Mouse (Mus musculus): ENCODE data around the gene Stk17b. TPM values are rescaled to one million over a fixed set of nuclear protein-coding genes. Genes with fewer than 3 reads are reported as not detected.
A peak's percentile ranks its signal among the peaks of the same experiment; 100 is the strongest.

Stk17b gene
- total RNA-seq (2012; rRNA removed) = 5.9 and 10.7 TPM in 2 replicates

GRCm38 (mm10) chr1:53784721-53785418, at the start of gene Stk17b:
Stk17b (minus strand) TSS chr1:53785224.
- H3K9ac ChIP-seq (ENCODE audit: insufficient read depth, low read depth, low read length, poor library complexity, severe bottlenecking) = peak within 1 kb of the TSS; percentile 92
- TF ChIP-seq CHD2 (IDR thresholded peaks at IDR 0.05; ENCODE audit: low read depth, low read length) = no peak
- no peak for TF ChIP-seq MAFK (IDR thresholded peaks at IDR 0.05; ENCODE audit: insufficient read depth, low read depth, low read length)
- TF ChIP-seq HCFC1 (IDR thresholded peaks at IDR 0.05; ENCODE audit: borderline replicate concordance, insufficient read depth, low read length) = peak; percentile 61; the same call in 1 of the 2 replicates
- TF ChIP-seq ZNF384 (IDR thresholded peaks at IDR 0.05; ENCODE audit: low read depth, low read length) = no peak
- TF ChIP-seq ZC3H11A (IDR thresholded peaks at IDR 0.05; ENCODE audit: borderline replicate concordance, low read depth, low read length) = no peak
- no peaks in the 10 kb centered on the region for H3K9me3 ChIP-seq (ENCODE audit: control insufficient read depth, insufficient read depth, low read depth, low read length)
- H3K4me3 ChIP-seq (ENCODE audit: insufficient read depth in 1 of 2, low read depth in 1 of 2, low read length in 2 of 2, poor library complexity in 1 of 2, severe bottlenecking in 1 of 2) = peak within 1 kb of the TSS; percentile 77 to 90
- DNase-seq (ENCODE audit: low read depth, low spot score) = peak; percentile 80
- in situ Hi-C loops (cut with MboI; ENCODE audit: low sequenced_read_pairs in 2 of 2, unreplicated experiment in 2 of 2) = no loop called here
- peak within 1 kb of the TSS; percentile 76; the same call in 1 of the 2 replicates for H3K27ac ChIP-seq (ENCODE audit: insufficient read depth, low read depth, low read length, poor library complexity, severe bottlenecking)
- H3K36me3 ChIP-seq (ENCODE audit: control insufficient read depth, insufficient read depth, low read length, poor library complexity, severe bottlenecking) = no peaks in the 10 kb centered on the region
- H3K4me1 ChIP-seq (ENCODE audit: control insufficient read depth in 2 of 2, insufficient read depth in 2 of 2, low read length in 2 of 2, poor library complexity in 1 of 2) = 0 out of 4 replicates have a peak, but pooled peaks cover 0 to 4% of the 10 kb centered on the region in 2 experiments

- in situ Hi-C loops (cut with MboI; ENCODE audit: low sequenced_read_pairs in 2 of 2, unreplicated experiment in 2 of 2) = no loop called here
- no peak for DNase-seq (ENCODE audit: low read depth, low spot score)
- Histone ChIP-seq H3K4me3 (ENCODE audit: insufficient read depth in 1 of 2, low read depth in 1 of 2, low read length in 2 of 2, poor library complexity in 1 of 2, severe bottlenecking in 1 of 2) (no peak overlapping the region), H3K4me1 (ENCODE audit: control insufficient read depth in 2 of 2, insufficient read depth in 2 of 2, low read length in 2 of 2, poor library complexity in 1 of 2) (no peaks in the 10 kb centered on the region), H3K9me3 (ENCODE audit: control insufficient read depth, insufficient read depth, low read depth, low read length) (no peaks in the 10 kb centered on the region), H3K27ac (ENCODE audit: insufficient read depth, low read depth, low read length, poor library complexity, severe bottlenecking) (no peak overlapping the region), H3K9ac (ENCODE audit: insufficient read depth, low read depth, low read length, poor library complexity, severe bottlenecking) (no peak overlapping the region), H3K36me3 (ENCODE audit: control insufficient read depth, insufficient read depth, low read length, poor library complexity, severe bottlenecking) (no peaks in the 10 kb centered on the region)
- TF ChIP-seq CHD2 (IDR thresholded peaks at IDR 0.05; ENCODE audit: low read depth, low read length) (no peak), HCFC1 (IDR thresholded peaks at IDR 0.05; ENCODE audit: borderline replicate concordance, insufficient read depth, low read length) (no peak), ZNF384 (IDR thresholded peaks at IDR 0.05; ENCODE audit: low read depth, low read length) (no peak), ZC3H11A (IDR thresholded peaks at IDR 0.05; ENCODE audit: borderline replicate concordance, low read depth, low read length) (no peak), MAFK (IDR thresholded peaks at IDR 0.05; ENCODE audit: insufficient read depth, low read depth, low read length) (no peak)
Observed at GRCm38 (mm10) chr1:53830286-53830685, 45.3 kb upstream of the Stk17b start.

GRCm38 (mm10) chr1:53829089-53829488, 44.1 kb upstream of the Stk17b start:
- H3K9ac ChIP-seq (ENCODE audit: insufficient read depth, low read depth, low read length, poor library complexity, severe bottlenecking) = no peak overlapping the region
- no peak overlapping the region for H3K4me3 ChIP-seq (ENCODE audit: insufficient read depth in 1 of 2, low read depth in 1 of 2, low read length in 2 of 2, poor library complexity in 1 of 2, severe bottlenecking in 1 of 2)

GRCm38 (mm10) chr1:53824446-53825337, 39.7 kb upstream of the Stk17b start:
- no peak overlapping the region for H3K4me3 ChIP-seq (ENCODE audit: insufficient read depth in 1 of 2, low read depth in 1 of 2, low read length in 2 of 2, poor library complexity in 1 of 2, severe bottlenecking in 1 of 2)
- no peak overlapping the region for H3K27ac ChIP-seq (ENCODE audit: insufficient read depth, low read depth, low read length, poor library complexity, severe bottlenecking)
- no peak for TF ChIP-seq ZNF384 (IDR thresholded peaks at IDR 0.05; ENCODE audit: low read depth, low read length)
- no peak for DNase-seq (ENCODE audit: low read depth, low spot score)
- H3K9ac ChIP-seq (ENCODE audit: insufficient read depth, low read depth, low read length, poor library complexity, severe bottlenecking) = no peak overlapping the region
- H3K4me1 ChIP-seq (ENCODE audit: control insufficient read depth in 2 of 2, insufficient read depth in 2 of 2, low read length in 2 of 2, poor library complexity in 1 of 2) = peaks cover 0 to 9% of the 10 kb centered on the region in 2 experiments; a peak in 2 of 4 replicates
- in situ Hi-C loops (cut with MboI; ENCODE audit: low sequenced_read_pairs in 2 of 2, unreplicated experiment in 2 of 2) = no loop called here
- no peaks in the 10 kb centered on the region for H3K36me3 ChIP-seq (ENCODE audit: control insufficient read depth, insufficient read depth, low read length, poor library complexity, severe bottlenecking)
- no peaks in the 10 kb centered on the region for H3K9me3 ChIP-seq (ENCODE audit: control insufficient read depth, insufficient read depth, low read depth, low read length)

More at GRCm38 (mm10) chr1:53829089-53829488, 44.1 kb upstream of the Stk17b start:
- no peaks in the 10 kb centered on the region for H3K9me3 ChIP-seq (ENCODE audit: control insufficient read depth, insufficient read depth, low read depth, low read length)
- H3K36me3 ChIP-seq (ENCODE audit: control insufficient read depth, insufficient read depth, low read length, poor library complexity, severe bottlenecking) = no peaks in the 10 kb centered on the region
- DNase-seq (ENCODE audit: low read depth, low spot score) = no peak
- in situ Hi-C loops (cut with MboI; ENCODE audit: low sequenced_read_pairs in 2 of 2, unreplicated experiment in 2 of 2) = no loop called here
- no peak overlapping the region for H3K27ac ChIP-seq (ENCODE audit: insufficient read depth, low read depth, low read length, poor library complexity, severe bottlenecking)
- TF ChIP-seq ZNF384 (IDR thresholded peaks at IDR 0.05; ENCODE audit: low read depth, low read length) = no peak
- TF ChIP-seq HCFC1 (IDR thresholded peaks at IDR 0.05; ENCODE audit: borderline replicate concordance, insufficient read depth, low read length) = no peak
- no peak for TF ChIP-seq CHD2 (IDR thresholded peaks at IDR 0.05; ENCODE audit: low read depth, low read length)
- TF ChIP-seq MAFK (IDR thresholded peaks at IDR 0.05; ENCODE audit: insufficient read depth, low read depth, low read length) = no peak
- no peak for TF ChIP-seq ZC3H11A (IDR thresholded peaks at IDR 0.05; ENCODE audit: borderline replicate concordance, low read depth, low read length)
- peaks cover 0 to 1% of the 10 kb centered on the region in 2 experiments; a peak in 1 of 4 replicates for H3K4me1 ChIP-seq (ENCODE audit: control insufficient read depth in 2 of 2, insufficient read depth in 2 of 2, low read length in 2 of 2, poor library complexity in 1 of 2)
